Mouse (Mus musculus): ENCODE data around the gene Ptpn14.

DNA sequence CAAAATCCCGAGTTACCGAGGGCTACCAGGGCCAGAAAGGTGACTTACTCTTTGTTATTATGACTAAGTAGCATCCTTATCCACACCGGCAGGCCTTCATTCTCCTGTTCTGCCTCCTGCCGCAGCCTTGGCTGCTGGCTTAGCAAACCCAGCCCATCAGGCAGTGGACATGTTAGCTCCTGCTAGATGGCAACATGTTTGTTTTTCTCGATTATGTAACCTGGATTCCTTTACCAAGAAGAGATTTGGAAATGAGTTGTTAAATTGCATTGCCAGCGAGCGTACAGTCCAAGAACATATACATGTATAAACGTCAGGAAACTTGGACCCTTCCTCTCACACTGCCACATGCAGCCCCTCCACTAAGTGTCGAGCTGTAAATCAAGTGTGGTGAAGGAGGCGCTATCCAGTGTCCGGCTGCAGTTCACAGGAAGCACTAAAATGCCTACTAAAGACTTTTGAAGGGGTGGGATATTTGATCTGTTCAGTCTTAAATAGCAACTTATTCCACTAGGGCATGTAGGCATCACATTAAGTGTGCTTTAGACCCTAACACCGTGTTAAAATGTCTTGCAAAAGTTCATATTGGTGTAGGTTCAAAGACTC lies 21.9 kb upstream of the Ptpn14 start:
- TF ChIP-seq POLR2A (IDR thresholded peaks at IDR 0.05; ENCODE audit: low read depth, low read length) (no peak), CTCF (IDR thresholded peaks at IDR 0.05; ENCODE audit: borderline replicate concordance, insufficient read depth, low read length) (no peak)

Measured in embryonic fibroblast, embryonic 13.5 days (primary cell).